Mouse (Mus musculus): ENCODE measurements around the gene Acbd5. TPM values are rescaled to one million over a fixed set of nuclear protein-coding genes. Genes with fewer than 3 reads are reported as not detected.
A peak's percentile ranks its signal among the peaks of the same experiment; 100 is the strongest.

Acbd5 gene
- polyA plus RNA-seq, 1 experiment from 2014 or later = 85.8 TPM

- Histone ChIP-seq H3K27ac (no peak overlapping the region), H3K9me3 (no peaks in the 10 kb centered on the region), H3K4me1 (peaks cover 23% of the 10 kb centered on the region), H3K27me3 (replicated peaks) (no peaks in the 10 kb centered on the region), H3K4me2 (no peak overlapping the region), H3K9ac (no peak overlapping the region), H3K4me3 (no peak overlapping the region), H3K36me3 (replicated peaks) (peaks cover 5% of the 10 kb centered on the region; the same call in 1 of the 2 replicates)
- 76% methylated on average over 1 of the region's 1 CpGs for WGBS
- no peak for ATAC-seq (replicated peaks)
Observed at GRCm38 (mm10) chr2:23071406-23071805, 3.4 kb downstream of the Acbd5 start.

- Histone ChIP-seq H3K27ac (no peak overlapping the region), H3K36me3 (replicated peaks) (peaks cover 28% of the 10 kb centered on the region), H3K4me1 (peaks cover 11% of the 10 kb centered on the region), H3K27me3 (replicated peaks) (no peaks in the 10 kb centered on the region), H3K9me3 (no peaks in the 10 kb centered on the region), H3K9ac (no peak overlapping the region), H3K4me2 (no peak overlapping the region), H3K4me3 (no peak overlapping the region)
- no peak for ATAC-seq (replicated peaks)
Observed at GRCm38 (mm10) chr2:23075846-23076245, 7.9 kb downstream of the Acbd5 start.

- ATAC-seq (replicated peaks) = no peak
- Histone ChIP-seq H3K9ac (no peak overlapping the region), H3K9me3 (no peaks in the 10 kb centered on the region), H3K4me3 (no peak overlapping the region), H3K4me1 (peaks cover 4% of the 10 kb centered on the region), H3K27ac (no peak overlapping the region), H3K27me3 (replicated peaks) (no peaks in the 10 kb centered on the region), H3K4me2 (no peak overlapping the region), H3K36me3 (replicated peaks) (peaks cover 28% of the 10 kb centered on the region)
Observed at GRCm38 (mm10) chr2:23076783-23077182, 8.8 kb downstream of the Acbd5 start.

GRCm38 (mm10) chr2:23077693-23078092 lies 9.7 kb downstream of the Acbd5 start:
- H3K4me1 ChIP-seq = no peaks in the 10 kb centered on the region
- no peak overlapping the region for H3K27ac ChIP-seq
- no peak overlapping the region for H3K4me2 ChIP-seq
- no peak for ATAC-seq (replicated peaks)
- 91% methylated on average over 5 of the region's 5 CpGs for whole genome bisulfite sequencing
- H3K4me3 ChIP-seq = no peak overlapping the region
- no peaks in the 10 kb centered on the region for H3K27me3 ChIP-seq (replicated peaks)
- H3K36me3 ChIP-seq (replicated peaks) = peaks cover 32% of the 10 kb centered on the region
- H3K9ac ChIP-seq = no peak overlapping the region
- H3K9me3 ChIP-seq = no peaks in the 10 kb centered on the region

- H3K4me1 ChIP-seq = no peaks in the 10 kb centered on the region
- no peak overlapping the region for H3K9ac ChIP-seq
- no peak overlapping the region for H3K27ac ChIP-seq
- H3K27me3 ChIP-seq (replicated peaks) = no peaks in the 10 kb centered on the region
- ATAC-seq (replicated peaks) = no peak
- WGBS = 96% methylated on average over 2 of the region's 2 CpGs
- peaks cover 35% of the 10 kb centered on the region for H3K36me3 ChIP-seq (replicated peaks)
- no peak overlapping the region for H3K4me2 ChIP-seq
- H3K9me3 ChIP-seq = no peaks in the 10 kb centered on the region
- H3K4me3 ChIP-seq = no peak overlapping the region
Observed at GRCm38 (mm10) chr2:23078588-23078987, 10.6 kb downstream of the Acbd5 start.

GRCm38 (mm10) chr2:23084540-23084939 lies 16.6 kb downstream of the Acbd5 start:
- ATAC-seq (replicated peaks) = no peak
- Histone ChIP-seq H3K9me3 (no peaks in the 10 kb centered on the region), H3K9ac (no peak overlapping the region), H3K4me3 (no peak overlapping the region), H3K27ac (no peak overlapping the region), H3K27me3 (replicated peaks) (no peaks in the 10 kb centered on the region), H3K36me3 (replicated peaks) (peaks cover 26% of the 10 kb centered on the region), H3K4me2 (no peak overlapping the region), H3K4me1 (no peaks in the 10 kb centered on the region)
- 95% methylated on average over 8 of the region's 8 CpGs for WGBS

GRCm38 (mm10) chr2:23092216-23092615 lies 24.2 kb downstream of the Acbd5 start:
- no peak overlapping the region for H3K27ac ChIP-seq
- ATAC-seq (replicated peaks) = no peak
- no peak overlapping the region for H3K4me3 ChIP-seq
- H3K4me1 ChIP-seq = no peaks in the 10 kb centered on the region
- H3K9me3 ChIP-seq = no peaks in the 10 kb centered on the region
- H3K9ac ChIP-seq = no peak overlapping the region
- no peak overlapping the region for H3K4me2 ChIP-seq
- 49% methylated on average over 5 of the region's 5 CpGs for WGBS
- peaks cover 57% of the 10 kb centered on the region for H3K36me3 ChIP-seq (replicated peaks)
- no peaks in the 10 kb centered on the region for H3K27me3 ChIP-seq (replicated peaks)

GRCm38 (mm10) chr2:23097028-23097427 lies 29.1 kb downstream of the Acbd5 start:
- Histone ChIP-seq H3K4me3 (no peak overlapping the region), H3K27me3 (replicated peaks) (no peaks in the 10 kb centered on the region), H3K9me3 (no peaks in the 10 kb centered on the region), H3K9ac (no peak overlapping the region), H3K4me2 (no peak overlapping the region), H3K27ac (no peak overlapping the region), H3K4me1 (no peaks in the 10 kb centered on the region), H3K36me3 (replicated peaks) (peaks cover 33% of the 10 kb centered on the region)
- no peak for ATAC-seq (replicated peaks)

GRCm38 (mm10) chr2:23102266-23102665 lies 34.3 kb downstream of the Acbd5 start:
- Histone ChIP-seq H3K4me3 (no peak overlapping the region), H3K36me3 (replicated peaks) (peaks cover 12% of the 10 kb centered on the region), H3K4me1 (no peaks in the 10 kb centered on the region), H3K9me3 (no peaks in the 10 kb centered on the region), H3K27ac (no peak overlapping the region), H3K9ac (no peak overlapping the region), H3K4me2 (no peak overlapping the region), H3K27me3 (replicated peaks) (no peaks in the 10 kb centered on the region)
- no peak for ATAC-seq (replicated peaks)

GRCm38 (mm10) chr2:23119573-23119972 lies 51.6 kb downstream of the Acbd5 start:
- H3K4me1 ChIP-seq = no peaks in the 10 kb centered on the region
- H3K4me2 ChIP-seq = no peak overlapping the region
- no peak overlapping the region for H3K9ac ChIP-seq
- H3K27ac ChIP-seq = no peak overlapping the region
- 0 out of 2 replicates have a peak, but pooled peaks cover 8% of the 10 kb centered on the region for H3K36me3 ChIP-seq (replicated peaks)
- H3K27me3 ChIP-seq (replicated peaks) = no peaks in the 10 kb centered on the region
- no peak for ATAC-seq (replicated peaks)
- no peak overlapping the region for H3K4me3 ChIP-seq
- H3K9me3 ChIP-seq = no peaks in the 10 kb centered on the region

GRCm38 (mm10) chr2:23155199-23155621 lies 87.2 kb downstream of the Acbd5 start:
- H3K9me3 ChIP-seq = no peaks in the 10 kb centered on the region
- H3K9ac ChIP-seq = peak overlapping the region; percentile 87; the same call in 1 of the 2 replicates
- peak overlapping the region; percentile 98; the same call in 1 of the 2 replicates for H3K27ac ChIP-seq
- H3K4me1 ChIP-seq = peaks cover 31% of the 10 kb centered on the region
- H3K4me2 ChIP-seq = peak overlapping the region; percentile 87
- no peaks in the 10 kb centered on the region for H3K36me3 ChIP-seq (replicated peaks)
- 9% methylated on average over 5 of the region's 5 CpGs for WGBS
- no peak for ATAC-seq (replicated peaks)
- no peaks in the 10 kb centered on the region for H3K27me3 ChIP-seq (replicated peaks)
- peak overlapping the region; percentile 93 for H3K4me3 ChIP-seq

GRCm38 (mm10) chr2:23155777-23156607 lies 88.0 kb downstream of the Acbd5 start, which contains the start of the genes Mastl and Yme1l1:
Gene Mastl (minus strand): TSS chr2:23156024.
Gene Yme1l1 (plus strand): TSS chr2:23156369.
- H3K9ac ChIP-seq = peak within 1 kb of the TSS; percentile 87
- H3K36me3 ChIP-seq (replicated peaks) = no peaks in the 10 kb centered on the region
- H3K4me2 ChIP-seq = peak within 1 kb of the TSS; percentile 87
- no peaks in the 10 kb centered on the region for H3K27me3 ChIP-seq (replicated peaks)
- ATAC-seq (replicated peaks) = peak; percentile 99
- H3K9me3 ChIP-seq = no peaks in the 10 kb centered on the region
- peak within 1 kb of the TSS; percentile 98 for H3K27ac ChIP-seq
- WGBS = under 1% methylated on average over 61 of the region's 61 CpGs
- peak within 1 kb of the TSS; percentile 93 for H3K4me3 ChIP-seq
- H3K4me1 ChIP-seq = peaks cover 31% of the 10 kb centered on the region

- H3K9ac ChIP-seq = peak overlapping the region; percentile 87
- ATAC-seq (replicated peaks) = peak; percentile 38
- H3K9me3 ChIP-seq = no peaks in the 10 kb centered on the region
- peaks cover 31% of the 10 kb centered on the region for H3K4me1 ChIP-seq
- peak overlapping the region; percentile 87 for H3K4me2 ChIP-seq
- WGBS = under 1% methylated on average over 17 of the region's 17 CpGs
- no peaks in the 10 kb centered on the region for H3K36me3 ChIP-seq (replicated peaks)
- H3K4me3 ChIP-seq = peak overlapping the region; percentile 93
- no peaks in the 10 kb centered on the region for H3K27me3 ChIP-seq (replicated peaks)
- H3K27ac ChIP-seq = peak overlapping the region; percentile 98
Observed at GRCm38 (mm10) chr2:23156608-23157081, 88.7 kb downstream of the Acbd5 start.
